Mouse (Mus musculus) embryonic fibroblast, embryonic 13.5 days (primary cell): Measurements from ENCODE around the gene Mcoln1.

Source experiments
- CTCF ChIP-seq: IDR thresholded peaks from 2 replicates; pipeline ENCODE4 v1.5.1; 2011; ENCODE audit warnings: mild to moderate bottlenecking, control low read depth, low read length, moderate library complexity, borderline replicate concordance; ENCODE audit not compliant: insufficient read depth
- POLR2A ChIP-seq: IDR thresholded peaks from 2 replicates; pipeline ENCODE4 v1.6.1; 2011; ENCODE audit warnings: low read depth, mild to moderate bottlenecking, control low read depth, low read length, moderate library complexity

- no peak for TF ChIP-seq CTCF
- TF ChIP-seq POLR2A, result no peak
Observed at GRCm38 (mm10) chr8:3468838-3469237, 31.4 kb upstream of the Mcoln1 start.
